In genomic region chr2:50885924-50886315, GRCm38 (mm10) we compare ENCODE assay signal across 17 mouse cellular contexts.
A peak's percentile ranks its signal among the peaks of the same experiment; 100 is the strongest.
DNase-seq lines count a peak whose midpoint lies in the region; ATAC-seq and TF ChIP-seq lines count a peak whose summit lies in the region.
"Had no signal": no experiment of that assay in that cellular context is flagged by ENCODE, and none has a peak within 500 bp of the region (broad histone marks: within the 10 kb centered on the region; RNA-seq: fewer than 3 reads in every experiment).

No protein-coding gene starts in this region.

- no peak for TF ChIP-seq EP300 in liver, postnatal 0 days (IDR thresholded peaks at IDR 0.05; ENCODE audit: low read depth)

- H3K4me1 ChIP-seq in forebrain, embryonic 10.5 days = peaks cover 25% of the 10 kb centered on the region
- peaks cover 14% of the 10 kb centered on the region for H3K4me1 ChIP-seq in forebrain, embryonic 12.5 days
- no peaks in the 10 kb centered on the region; the same call in 1 of the 2 replicates for H3K4me1 ChIP-seq in midbrain, embryonic 11.5 days (ENCODE audit: control insufficient read depth, insufficient read depth, low read length)
- H3K4me1 ChIP-seq in midbrain, embryonic 16.5 days (ENCODE audit: control insufficient read depth, insufficient read depth, low read length) = peaks cover 2% of the 10 kb centered on the region
- H3K4me1 ChIP-seq in midbrain, postnatal 0 days (ENCODE audit: insufficient read depth, low read length) = peaks cover 6% of the 10 kb centered on the region; the same call in 1 of the 2 replicates
- no peaks in the 10 kb centered on the region for H3K4me1 ChIP-seq in kidney, embryonic 14.5 days (ENCODE audit: control insufficient read depth, insufficient read depth, low read length)
- H3K4me1 ChIP-seq in liver, postnatal 0 days (ENCODE audit: insufficient read depth) = peaks cover 3% of the 10 kb centered on the region; the same call in 1 of the 2 replicates
- H3K4me1 ChIP-seq: liver, embryonic 12.5 days had no signal

- ATAC-seq in forebrain, embryonic 12.5 days (ENCODE audit: low FRiP score) = no peak
- ATAC-seq in midbrain, embryonic 11.5 days (ENCODE audit: low FRiP score) = no peak
- no peak for ATAC-seq in midbrain, embryonic 16.5 days
- ATAC-seq in midbrain, postnatal 0 days (ENCODE audit: low FRiP score) = no peak
- no peak for ATAC-seq in kidney, embryonic 14.5 days (ENCODE audit: low FRiP score, low TSS enrichment)
- ATAC-seq in liver, postnatal 0 days = no peak
- ATAC-seq: activated CD4-positive, CD25-positive, alpha-beta regulatory T cell, adult 4 months; liver, embryonic 12.5 days had no signal

- H3K27ac ChIP-seq in forebrain, embryonic 10.5 days = peak overlapping the region; percentile 65
- H3K27ac ChIP-seq in forebrain, embryonic 12.5 days = no peak overlapping the region
- H3K27ac ChIP-seq in midbrain, embryonic 11.5 days (ENCODE audit: low read depth, low read length) = no peak overlapping the region
- no peak overlapping the region; the same call in 1 of the 2 replicates for H3K27ac ChIP-seq in midbrain, embryonic 16.5 days (ENCODE audit: low read length)
- H3K27ac ChIP-seq in midbrain, postnatal 0 days (ENCODE audit: low read depth, low read length) = no peak overlapping the region
- H3K27ac ChIP-seq in kidney, embryonic 14.5 days (ENCODE audit: low read depth, low read length) = no peak overlapping the region
- H3K27ac ChIP-seq in liver, postnatal 0 days (ENCODE audit: low read depth) = no peak overlapping the region
- H3K27ac ChIP-seq: liver, embryonic 12.5 days; macrophage had no signal

- WGBS in forebrain, embryonic 10.5 days = 33% methylated on average over 7 of the region's 7 CpGs
- 19% methylated on average over 7 of the region's 7 CpGs for WGBS in forebrain, embryonic 12.5 days
- 28% methylated on average over 7 of the region's 7 CpGs for WGBS in midbrain, embryonic 11.5 days
- WGBS in midbrain, embryonic 16.5 days = 16% methylated on average over 7 of the region's 7 CpGs
- 25% methylated on average over 7 of the region's 7 CpGs for WGBS in midbrain, postnatal 0 days
- 53% methylated on average over 7 of the region's 7 CpGs for WGBS in kidney, embryonic 14.5 days
- WGBS in liver, postnatal 0 days (ENCODE audit: insufficient replicate concordance) = 46% methylated on average over 7 of the region's 7 CpGs

- no peak for TF ChIP-seq CTCF in midbrain, postnatal 0 days (IDR thresholded peaks at IDR 0.05)
- TF ChIP-seq CTCF in liver, postnatal 0 days (IDR thresholded peaks at IDR 0.05; ENCODE audit: low read depth) = no peak

- H3K9me3 ChIP-seq in forebrain, embryonic 10.5 days = no peaks in the 10 kb centered on the region
- no peaks in the 10 kb centered on the region for H3K9me3 ChIP-seq in forebrain, embryonic 12.5 days
- H3K9me3 ChIP-seq in midbrain, embryonic 11.5 days (ENCODE audit: control insufficient read depth, low read length) = no peaks in the 10 kb centered on the region
- H3K9me3 ChIP-seq in midbrain, embryonic 16.5 days (replicated peaks; ENCODE audit: control insufficient read depth, low read length, poor library complexity, severe bottlenecking) = no peaks in the 10 kb centered on the region
- H3K9me3 ChIP-seq in midbrain, postnatal 0 days (ENCODE audit: low read length) = no peaks in the 10 kb centered on the region
- H3K9me3 ChIP-seq in kidney, embryonic 14.5 days (ENCODE audit: control insufficient read depth, low read length) = no peaks in the 10 kb centered on the region
- no peaks in the 10 kb centered on the region for H3K9me3 ChIP-seq in liver, postnatal 0 days (ENCODE audit: low read length)
- H3K9me3 ChIP-seq: liver, embryonic 12.5 days had no signal

- DNase-seq in forebrain, embryonic 10.5 days (ENCODE audit: extremely low spot score, low spot score) = no peak
- DNase-seq in midbrain, embryonic 11.5 days (ENCODE audit: low spot score, missing footprints) = no peak
- peak; percentile 70 for DNase-seq in fat pad, adult 2 months (ENCODE audit: extremely low read depth, low read depth, low spot score)
- peak; percentile 10 for DNase-seq in midbrain, postnatal 0 days (ENCODE audit: low spot score)
- DNase-seq in liver, postnatal 0 days = no peak
- DNase-seq: B cell, adult 2 months; cerebellum, postnatal 25 days; heart, adult 18-20 months; heart, postnatal 4 days; kidney, adult 8-10 months had no signal

- H3K4me2 ChIP-seq in forebrain, embryonic 12.5 days = no peak overlapping the region
- no peak overlapping the region for H3K4me2 ChIP-seq in midbrain, embryonic 11.5 days
- H3K4me2 ChIP-seq in midbrain, embryonic 16.5 days (ENCODE audit: low read length) = no peak overlapping the region
- H3K4me2 ChIP-seq in midbrain, postnatal 0 days (ENCODE audit: low read depth, low read length, poor library complexity, severe bottlenecking) = no peak overlapping the region
- no peak overlapping the region for H3K4me2 ChIP-seq in kidney, embryonic 14.5 days (replicated peaks; ENCODE audit: low read depth, low read length)
- no peak overlapping the region for H3K4me2 ChIP-seq in liver, postnatal 0 days (ENCODE audit: low read depth, low read length)
- H3K4me2 ChIP-seq: liver, embryonic 12.5 days had no signal

- 0 out of 2 replicates have a peak, but pooled peaks cover 3% of the 10 kb centered on the region for H3K27me3 ChIP-seq in forebrain, embryonic 10.5 days (ENCODE audit: poor library complexity, severe bottlenecking)
- H3K27me3 ChIP-seq in forebrain, embryonic 12.5 days = no peaks in the 10 kb centered on the region
- H3K27me3 ChIP-seq in midbrain, embryonic 11.5 days (ENCODE audit: control insufficient read depth, insufficient read depth, low read length) = no peaks in the 10 kb centered on the region
- H3K27me3 ChIP-seq in midbrain, embryonic 16.5 days (ENCODE audit: control insufficient read depth, insufficient read depth, low read depth, low read length) = no peaks in the 10 kb centered on the region
- H3K27me3 ChIP-seq in midbrain, postnatal 0 days (ENCODE audit: insufficient read depth, low read length) = no peaks in the 10 kb centered on the region
- H3K27me3 ChIP-seq in kidney, embryonic 14.5 days (ENCODE audit: control insufficient read depth, insufficient read depth, low read length) = no peaks in the 10 kb centered on the region
- H3K27me3 ChIP-seq in liver, postnatal 0 days (ENCODE audit: insufficient read depth, low read length) = no peaks in the 10 kb centered on the region
- H3K27me3 ChIP-seq: liver, embryonic 12.5 days had no signal

- H3K36me3 ChIP-seq in forebrain, embryonic 10.5 days (replicated peaks) = no peaks in the 10 kb centered on the region
- H3K36me3 ChIP-seq in forebrain, embryonic 12.5 days (replicated peaks) = no peaks in the 10 kb centered on the region
- no peaks in the 10 kb centered on the region for H3K36me3 ChIP-seq in midbrain, embryonic 11.5 days (ENCODE audit: control insufficient read depth, insufficient read depth, low read length)
- no peaks in the 10 kb centered on the region for H3K36me3 ChIP-seq in midbrain, embryonic 16.5 days (ENCODE audit: control insufficient read depth, insufficient read depth, low read length)
- no peaks in the 10 kb centered on the region for H3K36me3 ChIP-seq in midbrain, postnatal 0 days (ENCODE audit: insufficient read depth, low read length)
- no peaks in the 10 kb centered on the region for H3K36me3 ChIP-seq in kidney, embryonic 14.5 days (ENCODE audit: control insufficient read depth, insufficient read depth, low read length)
- no peaks in the 10 kb centered on the region for H3K36me3 ChIP-seq in liver, postnatal 0 days (replicated peaks; ENCODE audit: insufficient read depth, low read length)
- H3K36me3 ChIP-seq: G1E; liver, embryonic 12.5 days had no signal

- no peak overlapping the region for H3K4me3 ChIP-seq in forebrain, embryonic 10.5 days
- no peak overlapping the region for H3K4me3 ChIP-seq in forebrain, embryonic 12.5 days (replicated peaks)
- H3K4me3 ChIP-seq in midbrain, embryonic 11.5 days (ENCODE audit: low read depth, low read length) = no peak overlapping the region
- H3K4me3 ChIP-seq in midbrain, embryonic 16.5 days (ENCODE audit: low read depth, low read length) = no peak overlapping the region
- no peak overlapping the region for H3K4me3 ChIP-seq in midbrain, postnatal 0 days (ENCODE audit: low read depth, low read length)
- H3K4me3 ChIP-seq in kidney, embryonic 14.5 days (ENCODE audit: low read length) = no peak overlapping the region
- no peak overlapping the region for H3K4me3 ChIP-seq in liver, postnatal 0 days (ENCODE audit: low read depth, low read length)
- H3K4me3 ChIP-seq: liver, embryonic 12.5 days had no signal

- H3K9ac ChIP-seq in forebrain, embryonic 12.5 days = no peak overlapping the region
- H3K9ac ChIP-seq in midbrain, embryonic 11.5 days (ENCODE audit: low read length) = 0 out of 2 replicates have a peak overlapping the region, but pooled peaks have one; percentile 27
- H3K9ac ChIP-seq in midbrain, embryonic 16.5 days (ENCODE audit: low read depth, low read length) = no peak overlapping the region
- no peak overlapping the region for H3K9ac ChIP-seq in midbrain, postnatal 0 days (replicated peaks; ENCODE audit: low read length, poor library complexity, severe bottlenecking)
- no peak overlapping the region for H3K9ac ChIP-seq in kidney, embryonic 14.5 days (ENCODE audit: low read depth, low read length)
- H3K9ac ChIP-seq in liver, postnatal 0 days (replicated peaks) = no peak overlapping the region
- H3K9ac ChIP-seq: liver, embryonic 12.5 days had no signal

Comparison
In these comparisons a context has a peak if more than half of its experiments do, and no peak if none do; other contexts are left out.
1. DNase-seq: peak in fat pad, adult 2 months (single experiment) and midbrain, postnatal 0 days (single experiment); none in forebrain, embryonic 10.5 days (single experiment), midbrain, embryonic 11.5 days (single experiment) and liver, postnatal 0 days (single experiment).